Mouse (Mus musculus): Measurements from ENCODE around the gene Bysl. TPM values are rescaled to one million over a fixed set of nuclear protein-coding genes. Genes with fewer than 3 reads are reported as not detected.
A peak's percentile ranks its signal among the peaks of the same experiment; 100 is the strongest.
"Not testable (repeated sequence)": the region's sequence is repeated elsewhere in the genome, so short reads cannot be mapped to it uniquely, and the experiment has no call there.

Bysl gene
- 10 to 100 TPM; 15.0 to 15.8 TPM for total RNA-seq (2021)

DNA sequence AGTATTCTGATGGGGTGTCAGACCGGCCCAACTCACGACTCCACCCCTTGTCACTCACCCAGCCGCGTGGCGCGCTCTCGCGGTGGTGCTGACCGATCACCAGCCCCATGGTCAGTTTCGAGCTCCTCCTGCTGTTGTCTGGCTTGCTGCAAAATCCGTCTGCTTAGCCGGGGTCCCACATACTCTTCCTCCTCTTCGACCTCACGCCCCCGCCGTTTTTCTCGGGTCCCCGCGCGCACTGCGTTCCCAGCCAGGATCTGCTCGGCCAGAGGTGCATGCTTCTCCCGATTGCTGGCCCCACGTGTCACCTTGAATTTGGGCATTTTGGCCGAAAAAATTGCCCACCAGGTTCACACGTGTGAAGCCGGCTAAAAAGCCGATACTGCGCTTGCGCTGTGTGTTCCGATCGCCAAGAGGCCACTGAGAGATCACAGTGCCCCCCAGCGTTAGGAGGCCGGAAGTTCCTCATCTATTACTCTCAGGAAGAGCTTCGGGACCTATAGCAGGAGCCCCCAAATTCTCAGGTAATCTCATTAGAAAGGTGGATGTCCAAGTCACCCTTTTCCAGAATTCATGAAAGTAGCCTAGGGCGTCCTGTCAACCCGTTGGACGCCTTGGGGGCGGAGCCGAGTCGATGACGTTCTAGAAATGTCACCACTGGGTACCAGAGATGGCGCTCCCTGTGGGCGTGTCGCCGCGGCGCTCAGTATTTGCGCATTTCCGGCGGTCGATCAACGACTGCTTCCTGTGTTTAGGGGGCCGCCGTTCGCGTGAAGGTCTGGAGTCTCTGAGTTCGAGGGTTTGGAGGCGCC lies at the start of gene Bysl, which contains the start of the genes Med20 and Gm20517:
Gene Bysl (minus strand): TSS at position 644 of the 812 bp plus-strand sequence.
Gene Med20 (plus strand): TSS at position 734 of the 812 bp plus-strand sequence.
Gene Gm20517 (plus strand): TSS at position 741 of the 812 bp plus-strand sequence.
- intact Hi-C loops (cut with DNase I) = loop anchor here (5.0 to 10.0 kb wide), 2 partner anchors 66 to 246 kb away; partner anchors contain the start of gene Mrps10
- DNase-seq (ENCODE audit: low spot score) = peak; percentile 89

DNA sequence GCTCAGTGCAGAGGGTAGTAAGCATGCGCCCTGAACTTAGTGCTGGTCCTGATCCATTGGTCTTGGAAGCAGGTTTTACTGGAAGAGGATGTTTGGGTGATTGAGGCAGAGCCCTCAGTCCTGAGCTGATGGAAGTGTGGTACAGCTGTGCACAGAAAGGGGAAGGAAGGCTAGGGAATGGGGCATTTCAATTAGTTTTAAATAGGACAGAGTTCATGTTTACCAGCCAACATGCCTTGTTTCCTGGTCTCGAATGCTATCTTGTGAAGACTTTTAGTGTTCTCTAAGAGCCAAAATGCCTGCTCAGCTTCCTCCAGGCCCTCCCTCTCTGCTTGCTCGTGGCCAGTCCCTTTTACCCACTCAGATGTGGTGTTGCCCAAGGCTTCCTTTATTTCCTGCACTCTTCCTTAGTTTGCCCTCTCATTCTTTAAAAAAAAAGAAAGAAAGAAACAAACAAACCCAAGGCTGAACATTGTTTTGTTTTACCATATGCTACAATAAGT lies 47.5 kb upstream of the Bysl start:
- no peak for DNase-seq (ENCODE audit: low spot score)
- intact Hi-C loops (cut with DNase I) = no loop called here

DNA sequence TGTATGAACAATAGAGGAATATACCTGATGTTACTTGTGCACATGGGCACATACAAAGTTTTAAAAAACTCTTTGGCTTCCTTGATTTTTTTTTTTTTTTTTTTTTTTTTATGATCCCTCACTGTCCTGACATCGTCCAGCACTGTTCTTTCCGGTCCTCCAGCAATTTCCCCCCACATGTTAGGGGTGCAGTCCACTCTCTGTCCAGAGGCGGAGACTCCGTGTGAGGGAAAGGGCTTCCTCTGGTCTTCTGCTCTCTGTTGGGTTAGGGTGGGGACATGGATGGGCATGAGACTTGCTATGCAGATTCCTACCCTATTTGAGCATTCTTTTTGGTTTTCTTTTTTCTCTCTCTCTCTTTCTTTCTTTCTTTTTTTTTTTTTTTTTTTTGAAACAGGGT lies 46.6 kb upstream of the Bysl start:
- intact Hi-C loops (cut with DNase I) = no loop called here
- no peak for DNase-seq (ENCODE audit: low spot score)

DNA sequence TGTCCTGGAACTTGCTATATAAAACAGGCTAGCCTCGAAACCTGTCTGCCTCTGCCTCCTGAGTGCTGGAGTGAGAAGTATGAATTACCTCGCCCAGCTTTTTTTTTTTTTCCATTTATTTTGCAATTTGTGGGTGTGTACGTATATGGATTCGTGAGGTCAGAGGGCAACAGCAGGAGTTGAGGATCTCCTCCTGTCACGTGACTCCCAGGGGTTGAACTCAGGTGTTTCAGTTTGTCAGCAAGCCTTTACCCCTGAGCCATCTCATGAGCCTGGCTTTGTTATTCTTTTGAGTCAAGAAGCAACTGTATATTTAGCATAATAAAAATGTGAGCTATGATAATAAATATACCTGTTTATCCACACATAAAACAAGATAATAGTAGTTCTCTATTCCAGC lies 44.4 kb upstream of the Bysl start:
- no peak for DNase-seq (ENCODE audit: low spot score)
- intact Hi-C loops (cut with DNase I) = no loop called here

DNA sequence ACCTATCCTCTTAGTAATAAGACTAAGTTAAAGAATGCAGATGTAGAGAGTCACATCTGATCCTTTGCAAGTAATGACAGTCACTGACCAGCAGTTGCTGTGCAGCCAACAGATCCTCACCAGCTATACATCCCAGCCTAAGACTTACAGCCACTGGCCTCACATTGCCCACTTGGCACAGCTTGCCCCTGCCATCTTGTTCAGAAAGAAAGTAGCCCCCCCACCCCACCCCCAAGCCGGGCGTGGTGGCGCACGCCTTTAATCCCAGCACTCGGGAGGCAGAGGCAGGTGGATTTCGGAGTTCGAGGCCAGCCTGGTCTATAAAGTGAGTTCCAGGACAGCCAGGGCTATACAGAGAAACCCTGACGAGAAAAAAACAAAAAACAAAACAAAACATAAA lies 43.1 kb upstream of the Bysl start:
- intact Hi-C loops (cut with DNase I); DNase-seq (ENCODE audit: low spot score): not testable (repeated sequence)

DNA sequence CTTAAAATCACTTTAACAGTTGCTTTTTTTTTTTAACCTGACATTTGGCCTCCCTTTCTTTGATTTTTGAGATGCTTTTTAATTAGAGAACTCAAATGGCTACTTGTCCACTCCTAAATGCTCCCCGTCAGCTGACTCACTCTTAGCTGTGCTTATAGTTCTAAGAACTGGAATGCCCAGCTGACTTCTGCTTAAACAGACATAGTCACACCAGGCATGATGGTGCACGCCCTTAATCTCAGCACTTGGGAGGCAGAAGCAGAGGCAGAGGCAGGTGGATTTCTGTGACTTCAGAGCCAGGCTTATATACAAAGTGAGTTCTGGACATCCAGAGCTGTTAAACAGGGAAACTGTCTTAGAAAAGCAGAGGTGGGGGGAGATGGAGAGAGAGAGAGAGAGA lies 40.7 kb upstream of the Bysl start:
- intact Hi-C loops (cut with DNase I) = no loop called here
- no peak for DNase-seq (ENCODE audit: low spot score)

DNA sequence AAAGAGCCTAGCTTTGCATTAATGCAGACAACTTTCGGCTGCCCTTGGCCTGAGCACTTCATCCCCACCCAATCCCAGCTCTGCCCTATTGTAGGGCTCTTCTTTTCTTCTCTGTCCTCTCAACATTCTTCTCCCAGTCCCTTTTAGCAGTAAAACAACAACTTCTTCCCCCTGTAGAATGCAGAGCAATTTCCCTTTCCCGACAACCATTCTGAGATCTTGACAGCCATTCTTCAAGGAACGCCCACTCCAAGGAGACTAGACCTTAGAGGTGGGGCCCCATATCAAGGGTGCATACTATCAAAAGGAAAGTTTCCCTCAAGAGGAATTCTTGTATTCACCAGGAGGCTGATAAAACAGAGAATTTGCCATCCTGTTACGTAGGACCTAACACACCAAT lies 37.7 kb upstream of the Bysl start:
- intact Hi-C loops (cut with DNase I) = no loop called here
- no peak for DNase-seq (ENCODE audit: low spot score)

DNA sequence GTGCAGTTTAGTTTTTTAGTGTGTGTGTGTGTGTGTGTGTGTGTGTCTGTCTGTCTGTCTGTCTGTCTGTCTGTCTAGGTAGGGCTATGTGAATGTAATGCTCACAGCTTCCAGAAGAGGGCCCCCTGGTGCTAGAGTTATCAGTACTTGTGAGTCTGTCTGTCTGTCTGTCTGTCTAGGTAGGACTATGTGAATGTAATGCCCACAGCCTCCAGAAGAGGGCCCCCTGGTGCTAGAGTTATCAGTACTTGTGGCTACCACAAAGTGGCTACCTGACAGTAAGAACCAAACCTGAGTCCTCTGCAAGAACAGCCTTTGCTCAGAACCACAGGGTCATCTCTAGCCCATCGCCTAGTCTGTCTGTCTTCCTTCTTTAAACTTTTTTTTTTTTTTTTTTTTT lies 35.4 kb upstream of the Bysl start:
- intact Hi-C loops (cut with DNase I) = no loop called here
- DNase-seq (ENCODE audit: low spot score) = peak; percentile 12

DNA sequence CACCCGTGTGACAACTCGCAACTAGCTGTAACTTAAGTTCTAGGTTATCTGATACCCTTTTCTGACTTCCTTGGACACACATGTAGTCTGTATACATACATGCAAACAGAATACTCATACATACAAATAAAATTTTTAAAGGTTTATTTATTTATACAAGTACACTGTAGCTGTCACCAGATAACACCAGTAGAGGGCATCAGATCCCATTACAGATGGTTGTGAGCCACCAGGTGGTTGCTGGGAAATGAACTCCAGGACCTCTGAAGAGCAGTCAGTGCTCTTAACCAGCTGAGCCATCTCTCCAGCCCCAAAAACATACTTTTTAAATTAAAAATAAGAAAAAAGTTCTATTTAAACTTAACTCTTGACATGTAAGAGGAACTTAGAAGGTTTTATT lies 31.7 kb upstream of the Bysl start:
- intact Hi-C loops (cut with DNase I) = no loop called here

DNA sequence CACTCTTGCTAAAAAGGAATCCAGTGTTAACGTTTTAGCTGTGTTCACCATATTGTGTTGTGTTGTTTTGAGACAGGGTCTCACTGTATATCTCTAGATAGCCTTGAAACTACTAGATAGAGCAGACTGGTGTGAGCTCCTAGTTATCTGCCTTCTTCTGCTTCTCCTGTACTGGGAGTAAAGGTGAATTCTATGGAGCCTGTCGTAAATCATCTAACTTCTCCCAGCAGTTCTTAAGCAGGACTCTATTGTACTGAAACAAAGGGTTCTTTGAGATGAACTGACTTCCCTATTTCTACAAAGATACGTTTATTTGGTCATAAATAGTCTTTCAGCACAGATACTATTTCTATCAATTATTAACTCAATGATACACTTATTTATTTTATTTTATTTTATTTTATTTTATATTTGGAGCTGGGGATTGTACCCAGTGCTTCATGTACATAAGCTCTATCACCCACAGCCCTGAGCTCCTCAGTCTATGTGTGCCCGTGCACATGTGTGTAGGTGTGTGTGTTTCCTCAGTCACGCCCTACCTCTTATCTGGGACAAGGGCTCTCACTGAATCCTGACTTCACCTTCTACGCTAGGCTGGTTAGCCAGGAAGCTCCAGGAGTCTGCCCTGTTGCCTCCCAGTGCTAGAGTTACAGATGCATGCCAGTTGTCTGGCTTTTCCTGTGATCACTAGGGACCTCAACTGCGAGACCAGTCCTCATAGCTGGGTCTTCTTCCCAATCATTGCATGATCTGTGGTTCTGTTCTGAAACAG lies 22.9 kb upstream of the Bysl start:
- no peak for DNase-seq (ENCODE audit: low spot score)
- intact Hi-C loops (cut with DNase I) = loop anchor here (5.0 kb wide), 1 partner anchor 43 kb away; no protein-coding TSS in a partner anchor

More for the DNA sequence above, 31.7 kb upstream of the Bysl start:
- no peak for DNase-seq (ENCODE audit: low spot score)

DNA sequence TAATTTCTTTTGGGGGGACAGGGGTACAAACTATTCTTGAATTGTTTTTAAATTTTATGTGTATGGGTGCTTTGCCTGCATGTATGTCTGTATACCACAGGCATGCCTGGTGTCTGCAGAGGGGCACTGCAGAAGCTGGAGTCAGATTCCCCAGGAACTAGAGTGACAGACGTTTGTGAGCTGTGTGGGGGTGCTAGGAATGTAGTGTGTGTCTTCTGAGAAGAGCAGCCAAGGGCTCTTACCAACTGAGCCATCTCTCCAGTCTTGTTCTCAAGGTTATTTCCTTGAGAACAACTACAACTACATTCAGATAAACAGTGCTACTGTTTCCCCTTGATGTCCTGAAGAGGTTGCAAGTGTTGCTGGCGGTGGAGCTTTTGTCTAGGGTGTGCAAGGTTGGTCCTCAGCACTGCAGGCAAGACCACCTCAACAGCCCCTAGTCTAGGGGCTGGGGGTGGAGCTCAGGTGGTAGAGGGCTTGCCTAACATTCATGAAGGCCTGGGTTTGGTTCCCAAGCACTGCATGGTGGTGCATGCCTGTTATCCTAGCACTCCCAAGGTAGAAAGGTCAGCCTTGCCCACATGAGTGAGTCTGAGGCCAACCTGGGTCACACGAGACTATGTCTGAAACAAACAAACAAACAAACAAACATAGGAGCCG lies 21.0 kb upstream of the Bysl start:
- intact Hi-C loops (cut with DNase I) = loop anchor here (5.0 kb wide), 1 partner anchor 45 kb away; no protein-coding TSS in a partner anchor
- no peak for DNase-seq (ENCODE audit: low spot score)

DNA sequence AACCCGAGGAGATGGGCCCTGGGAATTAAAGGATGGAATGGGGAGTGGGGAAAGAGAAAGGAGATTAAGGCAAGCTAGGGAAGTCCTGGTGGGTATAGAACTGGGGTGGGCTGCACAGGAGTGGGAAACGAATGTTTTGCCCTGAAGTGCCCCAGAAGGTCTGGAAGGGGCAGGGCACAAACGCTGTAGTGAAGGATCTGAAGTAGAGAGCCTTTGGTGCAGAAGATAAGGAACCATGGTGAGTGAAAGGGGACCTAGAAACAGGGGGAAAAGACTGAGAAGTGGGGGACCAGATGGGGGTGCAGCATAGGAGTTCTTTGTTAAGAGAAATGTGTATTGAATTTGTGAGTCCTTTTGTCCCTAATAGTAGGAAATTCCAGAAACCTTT lies 19.4 kb upstream of the Bysl start, which contains the start of gene Usp49:
Gene Usp49 (plus strand): TSS at position 13 of the 388 bp plus-strand sequence.
- intact Hi-C loops (cut with DNase I) = loop anchor here (5.0 kb wide), 1 partner anchor 47 kb away; no protein-coding TSS in a partner anchor
- no peak for DNase-seq (ENCODE audit: low spot score)

DNA sequence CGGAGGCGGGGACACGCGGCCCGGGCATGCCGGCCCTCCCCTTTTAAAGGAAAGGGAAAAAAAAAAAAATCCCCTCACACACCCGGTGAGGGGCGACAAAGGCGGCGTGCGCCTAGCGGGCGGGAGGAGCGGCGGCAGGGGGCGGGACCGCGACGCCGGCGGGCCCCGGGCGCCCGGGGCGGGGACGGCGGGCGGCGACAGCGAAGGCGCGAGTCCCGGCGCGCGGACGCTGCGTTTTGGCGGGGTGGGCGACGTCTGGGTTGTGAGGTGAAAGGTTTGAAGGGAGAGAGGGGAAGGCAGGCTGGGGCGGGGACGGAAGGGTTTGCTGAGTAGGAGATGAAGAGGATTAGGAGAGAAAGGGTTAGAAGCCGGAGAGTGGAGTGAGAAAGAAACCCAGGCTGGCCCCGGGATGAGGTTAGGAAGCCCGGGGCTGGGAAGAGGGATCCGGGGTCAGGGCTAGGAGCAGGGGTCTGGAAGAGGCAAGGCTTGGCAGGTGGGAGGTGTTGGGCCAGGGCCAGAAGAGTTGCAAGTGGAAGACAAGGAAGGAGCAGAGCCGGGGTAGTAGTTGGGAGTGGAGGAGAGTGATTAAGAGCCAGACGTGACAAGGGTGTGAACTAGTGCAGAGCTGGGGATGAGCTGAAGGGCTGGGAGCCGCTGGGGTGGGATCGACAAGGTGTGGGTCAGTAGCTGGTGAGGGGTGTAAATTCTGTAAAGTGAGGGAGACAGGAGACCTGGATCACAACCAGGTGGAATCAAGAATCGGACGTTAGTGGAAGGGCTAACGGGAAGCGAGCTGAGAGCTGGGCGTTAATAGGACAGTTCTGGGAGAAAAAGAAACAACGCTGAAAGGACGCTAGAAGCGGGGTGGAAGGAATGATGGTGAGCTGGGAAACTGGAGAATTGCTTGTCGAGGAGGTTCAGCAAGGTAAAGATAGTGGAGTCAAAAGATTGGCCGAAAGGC lies 18.7 kb upstream of the Bysl start:
- intact Hi-C loops (cut with DNase I) = loop anchor here (5.0 kb wide), 1 partner anchor 47 kb away; no protein-coding TSS in a partner anchor
- peak; percentile 9 for DNase-seq (ENCODE audit: low spot score)

DNA sequence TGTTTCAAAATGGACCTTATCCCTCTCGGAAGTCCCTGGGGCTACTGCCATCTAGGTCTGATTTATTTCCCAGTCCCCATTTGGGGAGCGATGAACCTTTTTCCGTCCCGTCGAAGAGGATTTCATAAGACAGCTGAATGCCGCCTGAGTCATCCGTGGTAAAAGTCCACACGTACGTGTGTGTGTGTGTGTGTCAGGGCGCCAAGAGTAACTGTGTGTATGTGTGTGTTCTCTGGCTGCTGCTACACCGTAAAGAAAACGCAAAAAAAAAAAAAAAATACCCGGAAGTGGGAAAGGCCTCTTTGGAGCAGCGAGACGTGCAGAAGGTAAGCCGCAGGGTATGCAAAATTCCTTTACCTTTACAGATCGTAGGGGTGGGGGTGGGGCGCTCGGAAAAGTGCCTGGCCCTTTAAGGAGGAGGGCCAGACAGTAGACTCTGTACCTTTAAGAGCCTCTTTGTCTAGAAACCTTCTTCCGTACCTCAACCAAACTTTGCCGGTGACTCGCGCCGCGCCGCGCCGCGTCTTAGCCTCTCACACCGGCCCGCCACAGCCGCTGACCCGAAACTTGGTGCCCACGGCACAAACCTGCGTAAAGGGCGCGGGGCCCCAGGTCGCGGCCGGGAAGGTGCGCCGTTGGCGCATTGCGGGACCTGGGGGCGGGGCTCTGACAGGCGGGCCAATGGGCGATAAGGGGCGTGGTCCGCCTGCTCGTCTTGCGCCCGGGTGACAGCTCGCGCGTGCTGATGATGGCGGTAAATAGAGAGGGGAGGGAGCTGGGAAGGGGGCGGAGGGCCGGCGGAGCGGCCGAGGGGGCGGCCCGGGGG lies 17.8 kb upstream of the Bysl start:
- intact Hi-C loops (cut with DNase I) = no loop called here
- DNase-seq (ENCODE audit: low spot score) = peak; percentile 88

DNA sequence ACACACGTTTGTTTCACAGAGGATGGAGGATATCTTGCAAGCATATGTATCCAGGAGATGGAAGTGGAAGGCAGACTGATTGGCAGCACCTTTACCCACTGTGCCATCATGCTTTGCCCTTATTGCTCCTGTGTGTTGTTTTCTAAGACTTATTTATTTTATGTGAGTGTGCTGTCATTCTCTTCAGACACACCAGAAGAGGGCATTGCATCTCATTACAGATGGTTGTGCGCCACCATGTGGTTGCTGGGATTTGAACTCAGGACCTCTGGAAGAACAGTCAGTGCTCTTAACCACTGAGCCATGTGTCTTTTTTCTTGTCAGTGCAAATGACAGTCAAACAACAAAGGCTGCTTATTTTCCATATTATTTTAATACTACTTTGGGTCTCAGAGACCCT lies 16.5 kb upstream of the Bysl start:
- no peak for DNase-seq (ENCODE audit: low spot score)
- intact Hi-C loops (cut with DNase I) = no loop called here

DNA sequence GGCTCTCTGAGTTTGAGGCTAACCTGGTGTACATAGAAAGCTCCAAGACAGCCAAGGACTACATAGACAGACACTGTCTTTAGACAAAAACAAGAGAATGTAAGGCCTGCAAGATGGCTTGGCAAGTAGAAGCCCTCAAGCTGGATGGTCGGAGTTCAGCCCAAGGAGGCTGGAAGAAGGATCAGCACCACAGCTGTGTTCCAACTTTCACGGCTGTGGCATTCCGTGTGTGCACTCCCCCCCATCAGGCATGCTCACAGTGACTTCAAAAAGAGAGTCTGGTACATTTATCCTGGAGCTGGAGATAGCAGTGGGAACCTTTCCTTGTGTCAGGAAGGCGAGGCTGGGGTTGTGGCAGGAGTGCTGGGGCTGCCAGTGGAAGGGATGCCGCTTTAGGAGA lies 14.7 kb upstream of the Bysl start:
- no peak for DNase-seq (ENCODE audit: low spot score)
- intact Hi-C loops (cut with DNase I) = no loop called here

DNA sequence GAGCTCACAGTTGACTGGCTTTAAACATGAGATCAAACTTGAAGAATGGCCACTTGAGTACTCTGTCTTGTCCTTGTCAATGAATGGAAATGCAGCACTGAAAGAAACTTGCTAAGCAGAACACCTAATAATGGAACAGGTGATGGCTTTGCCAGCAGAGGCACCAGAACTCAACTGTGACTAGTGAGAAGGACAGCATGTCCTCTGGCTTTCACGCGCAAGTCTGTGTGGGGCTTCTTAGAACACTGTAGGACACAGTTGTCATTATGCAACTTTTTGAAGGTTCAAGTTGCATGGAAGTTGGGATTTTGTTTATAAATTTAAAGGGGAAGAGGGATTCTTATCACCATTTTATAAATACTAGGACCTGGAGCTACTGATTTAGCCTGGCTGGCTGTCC lies 13.8 kb upstream of the Bysl start:
- DNase-seq (ENCODE audit: low spot score) = no peak
- intact Hi-C loops (cut with DNase I) = no loop called here

DNA sequence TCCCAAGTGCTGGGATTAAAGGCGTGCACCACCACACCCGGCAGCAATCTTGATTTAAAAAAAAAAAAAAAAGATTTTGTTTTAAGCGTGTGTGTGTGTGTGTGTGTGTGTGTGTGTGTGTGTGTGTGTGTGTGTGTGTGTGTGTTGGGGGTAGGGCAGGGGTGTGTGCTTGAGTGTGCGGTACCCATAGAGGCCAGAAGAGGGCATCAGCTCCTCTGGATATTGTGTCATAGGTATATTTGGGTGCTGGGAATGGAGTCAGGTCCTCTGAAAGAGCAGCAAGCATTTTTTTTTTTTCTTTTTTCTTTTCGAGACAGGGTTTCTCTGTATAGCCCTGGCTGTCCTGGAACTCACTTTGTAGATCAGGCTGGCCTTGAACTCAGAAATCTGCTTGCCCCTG lies 13.3 kb upstream of the Bysl start:
- DNase-seq (ENCODE audit: low spot score); intact Hi-C loops (cut with DNase I): not testable (repeated sequence)

Data from heart, postnatal 25 days (tissue).